Mouse (Mus musculus) brain, embryonic 14.5 days (tissue): ENCODE results near the gene Trio. TPM values are rescaled to one million over a fixed set of nuclear protein-coding genes. Genes with fewer than 3 reads are reported as not detected.

Source experiments
- DNase-seq: peaks from one replicate; pipeline ENCODE4 v3.0.0-alpha.2; 2011; ENCODE audit warnings: low read depth
- CTCF ChIP-seq: fragments of 200-500 bp; IDR thresholded peaks from 2 replicates; pipeline ENCODE4 v1.5.1; 2012; ENCODE audit warnings: inconsistent platforms, mild to moderate bottlenecking, moderate library complexity, borderline replicate concordance; ENCODE audit not compliant: insufficient read depth, insufficient read length; ENCODE audit errors: extremely low read depth
- POLR2A ChIP-seq: fragments of 200-500 bp; IDR thresholded peaks from 2 replicates; pipeline ENCODE4 v1.6.1; 2012; ENCODE audit warnings: mild to moderate bottlenecking, inconsistent platforms, borderline replicate concordance; ENCODE audit not compliant: poor library complexity, insufficient read depth, insufficient read length, severe bottlenecking; ENCODE audit errors: extremely low read depth
- polyA plus RNA-seq: library from polyadenylated mRNA; depleted of rRNA; stranded (reverse); fragments of >200 nt; gene quantifications from 2 replicates; pipeline ENCODE4 v1.2.3, GENCODE M21; 2012

The Trio gene
- polyA plus RNA-seq, 1 experiment = 202 TPM

- no peak for TF ChIP-seq POLR2A
- no peak for TF ChIP-seq CTCF
- no peak for DNase-seq
These were observed 26.9 kb downstream of the Trio start for GRCm38 (mm10) chr15:27998621-27999359.

- DNase-seq = no peak
- TF ChIP-seq POLR2A (no peak), CTCF (no peak)
These were observed 27.7 kb downstream of the Trio start for GRCm38 (mm10) chr15:27997917-27998316.

GRCm38 (mm10) chr15:27997391-27997841 lies 28.2 kb downstream of the Trio start:
- TF ChIP-seq CTCF = no peak
- no peak for TF ChIP-seq POLR2A
- peak; percentile 94 for DNase-seq

GRCm38 (mm10) chr15:27996750-27997149 lies 28.9 kb downstream of the Trio start:
- TF ChIP-seq CTCF = no peak
- TF ChIP-seq POLR2A = no peak
- no peak for DNase-seq

GRCm38 (mm10) chr15:27995421-27995820 lies 30.2 kb downstream of the Trio start:
- TF ChIP-seq POLR2A = no peak
- TF ChIP-seq CTCF = no peak
- peak; percentile 40 for DNase-seq

- no peak for TF ChIP-seq POLR2A
- TF ChIP-seq CTCF = no peak
- no peak for DNase-seq
These were observed 30.8 kb downstream of the Trio start for GRCm38 (mm10) chr15:27994870-27995269.

- TF ChIP-seq POLR2A (no peak), CTCF (no peak)
- no peak for DNase-seq
These were observed 32.1 kb downstream of the Trio start for GRCm38 (mm10) chr15:27993528-27993927.

GRCm38 (mm10) chr15:27992596-27992995 lies 33.1 kb downstream of the Trio start:
- no peak for TF ChIP-seq POLR2A
- no peak for TF ChIP-seq CTCF
- DNase-seq = no peak

GRCm38 (mm10) chr15:27991892-27992593 lies 33.6 kb downstream of the Trio start:
- DNase-seq = no peak

GRCm38 (mm10) chr15:27991066-27991701 lies 34.5 kb downstream of the Trio start:
- DNase-seq = no peak
- TF ChIP-seq POLR2A (no peak), CTCF (no peak)

More at GRCm38 (mm10) chr15:27991892-27992593, 33.6 kb downstream of the Trio start:
- TF ChIP-seq CTCF (no peak), POLR2A (no peak)

GRCm38 (mm10) chr15:27987979-27988378 lies 37.7 kb downstream of the Trio start:
- no peak for DNase-seq
- TF ChIP-seq CTCF = no peak
- TF ChIP-seq POLR2A = no peak

- TF ChIP-seq CTCF (no peak), POLR2A (no peak)
- no peak for DNase-seq
These were observed 40.8 kb downstream of the Trio start for GRCm38 (mm10) chr15:27984881-27985280.
